Mouse (Mus musculus): ENCODE results near the gene Ctsc.

DNA sequence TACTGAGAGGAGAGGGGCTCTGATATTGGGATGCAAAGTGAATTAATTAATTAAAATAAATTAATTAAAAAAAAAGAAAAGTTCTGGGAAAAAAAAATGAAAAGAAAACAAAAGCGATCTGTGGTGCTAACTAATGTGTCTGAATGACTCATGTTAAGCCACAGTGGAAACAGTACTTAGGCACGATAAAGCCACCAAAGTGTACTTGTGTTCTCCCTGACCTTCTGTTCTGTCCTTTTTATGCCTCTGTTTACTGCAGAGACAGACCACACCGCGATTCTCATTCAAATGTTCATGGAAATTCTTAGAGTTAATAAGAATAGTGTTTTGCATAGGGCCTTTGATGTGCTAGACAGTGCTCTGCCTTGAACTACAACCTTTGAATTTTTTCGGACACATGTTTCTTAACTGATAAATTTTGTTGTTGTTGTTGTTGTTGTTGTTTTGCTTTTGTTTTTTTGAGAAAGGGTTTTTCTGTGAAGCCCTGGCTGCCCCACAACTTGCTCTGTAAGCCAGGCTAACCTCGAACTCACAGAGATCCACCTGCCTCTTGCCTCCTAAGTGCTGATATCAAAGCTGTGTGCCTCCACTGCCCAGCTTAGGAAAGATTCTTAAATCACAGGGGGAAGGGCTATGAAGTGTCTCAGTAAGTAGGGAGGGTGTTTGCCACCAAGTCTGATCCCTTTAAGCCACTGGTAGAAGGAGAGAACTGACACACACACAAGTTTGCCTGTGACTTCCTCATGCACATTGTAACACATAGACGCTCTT is 18.5 kb upstream of the Ctsc start:
- TF ChIP-seq POLR2A (IDR thresholded peaks at IDR 0.05; ENCODE audit: insufficient read length, low read depth) (no peak), MYOG (IDR thresholded peaks at IDR 0.05; ENCODE audit: control insufficient read depth in 1 of 3, insufficient read depth in 1 of 3, insufficient read length in 2 of 3, low read depth in 2 of 3) (no peak), E2F4 (IDR thresholded peaks at IDR 0.05; ENCODE audit: insufficient read depth) (no peak), TCF12 (IDR thresholded peaks at IDR 0.05; ENCODE audit: insufficient read depth, poor library complexity, severe bottlenecking) (no peak), POLR2AphosphoS2 (IDR thresholded peaks at IDR 0.05; ENCODE audit: insufficient read length, low read depth) (no peak), REST (IDR thresholded peaks at IDR 0.05; ENCODE audit: insufficient read depth, insufficient read length) (no peak), CEBPB (IDR thresholded peaks at IDR 0.05; ENCODE audit: insufficient read depth, poor library complexity, severe bottlenecking) (no peak), MYOD1 (IDR thresholded peaks at IDR 0.05; ENCODE audit: control insufficient read depth in 1 of 3, insufficient read length in 2 of 3, low read depth in 2 of 3) (no peak), MAX (IDR thresholded peaks at IDR 0.05; ENCODE audit: low read depth) (no peak), USF1 (IDR thresholded peaks at IDR 0.05; ENCODE audit: low read depth) (no peak)

All from myocyte (in vitro differentiated cells).